Mouse (Mus musculus) hindbrain, embryonic 10.5 days (tissue): ENCODE data around the gene Clcnkb. TPM values are rescaled to one million over a fixed set of nuclear protein-coding genes. Genes with fewer than 3 reads are reported as not detected.
A peak's percentile ranks its signal among the peaks of the same experiment; 100 is the strongest.

Experiments
- DNase-seq: peaks from one replicate; pipeline ENCODE4 v3.0.0-alpha.2; 2017; ENCODE audit warnings: low spot score
- H3K27ac ChIP-seq: fragments of 300-500 bp; sonication (generic); 2 replicates; pipeline ENCODE4 v1.5.1; 2016; ENCODE audit warnings: mild to moderate bottlenecking, moderate library complexity
- H3K27me3 ChIP-seq: fragments of 300-500 bp; sonication (generic); 2 replicates; pipeline ENCODE4 v1.6.1; 2016; ENCODE audit warnings: mild to moderate bottlenecking; ENCODE audit not compliant: poor library complexity, insufficient read depth, severe bottlenecking
- H3K36me3 ChIP-seq: fragments of 300-500 bp; sonication (generic); 2 replicates; pipeline ENCODE4 v1.6.1; 2016; ENCODE audit warnings: mild to moderate bottlenecking, moderate library complexity
- H3K4me1 ChIP-seq: fragments of 300-500 bp; sonication (generic); replicated peaks from 2 replicates; pipeline ENCODE4 v1.6.1; 2016; ENCODE audit warnings: mild to moderate bottlenecking
- H3K4me3 ChIP-seq: fragments of 300-500 bp; sonication (generic); 2 replicates; pipeline ENCODE4 v1.5.1; 2016; ENCODE audit warnings: mild to moderate bottlenecking, moderate library complexity
- H3K9me3 ChIP-seq: fragments of 300-500 bp; sonication (generic); 2 replicates; pipeline ENCODE4 v1.6.1; 2016; ENCODE audit warnings: mild to moderate bottlenecking, moderate library complexity
- WGBS: fragments of 180-500 bp; shearing (Covaris S2); methylation state at CpG from one replicate; pipeline ENCODE4 v1.1.7; 2016; 5-methylcytosine and 5-hydroxymethylcytosine counted together
- polyA plus RNA-seq: library from polyadenylated mRNA; unstranded; fragments of >200 nt; fragmentation: Nextera tagmentation; extraction: Ambion mirVana; gene quantifications from 2 replicates; pipeline ENCODE4 v1.2.1, GENCODE M21; 2016

Clcnkb gene
- polyA plus RNA-seq, 1 experiment from 2014 or later, result not detected

GRCm38 (mm10) chr4:141451251-141451650 lies 35.4 kb upstream of the Clcnkb start:
- Histone ChIP-seq H3K27me3 (no peaks in the 10 kb centered on the region), H3K36me3 (peaks cover 96% of the 10 kb centered on the region), H3K9me3 (no peaks in the 10 kb centered on the region), H3K4me3 (no peak overlapping the region), H3K4me1 (peaks cover 13% of the 10 kb centered on the region), H3K27ac (no peak overlapping the region)
- no peak for DNase-seq
- 93% methylated on average over 2 of the region's 2 CpGs for WGBS

GRCm38 (mm10) chr4:141446211-141446610 lies 30.4 kb upstream of the Clcnkb start:
- 79% methylated on average over 7 of the region's 7 CpGs for WGBS

GRCm38 (mm10) chr4:141445328-141445720 lies 29.5 kb upstream of the Clcnkb start:
- Histone ChIP-seq H3K27me3 (no peaks in the 10 kb centered on the region; the same call in 1 of the 2 replicates), H3K36me3 (peaks cover 40% of the 10 kb centered on the region), H3K4me3 (peak overlapping the region; percentile 98), H3K27ac (peak overlapping the region; percentile 99), H3K9me3 (no peaks in the 10 kb centered on the region), H3K4me1 (peaks cover 30% of the 10 kb centered on the region)
- WGBS, result 19% methylated on average over 14 of the region's 14 CpGs
- no peak for DNase-seq

More at GRCm38 (mm10) chr4:141446211-141446610, 30.4 kb upstream of the Clcnkb start:
- Histone ChIP-seq H3K4me3 (peak overlapping the region; percentile 98; the same call in 1 of the 2 replicates), H3K27me3 (no peaks in the 10 kb centered on the region; the same call in 1 of the 2 replicates), H3K4me1 (peaks cover 30% of the 10 kb centered on the region), H3K36me3 (peaks cover 49% of the 10 kb centered on the region), H3K27ac (no peak overlapping the region), H3K9me3 (no peaks in the 10 kb centered on the region)
- no peak for DNase-seq

- 1% methylated on average over 102 of the region's 102 CpGs for WGBS
- peaks cover 34% of the 10 kb centered on the region for H3K36me3 ChIP-seq
- DNase-seq, result peak; percentile 91
- peaks cover 30% of the 10 kb centered on the region for H3K4me1 ChIP-seq
- H3K27me3 ChIP-seq, result no peaks in the 10 kb centered on the region; the same call in 1 of the 2 replicates
- peak within 1 kb of the TSS; percentile 98 for H3K4me3 ChIP-seq
- H3K27ac ChIP-seq, result peak within 1 kb of the TSS; percentile 99
- no peaks in the 10 kb centered on the region for H3K9me3 ChIP-seq
Observed at GRCm38 (mm10) chr4:141444451-141445327, 28.9 kb upstream of the Clcnkb start, which contains the start of gene Zbtb17. TSS of gene Zbtb17 (plus strand) at chr4:141444654.

GRCm38 (mm10) chr4:141443641-141444429 lies 28.0 kb upstream of the Clcnkb start:
- 56% methylated on average over 11 of the region's 11 CpGs for WGBS
- Histone ChIP-seq H3K27ac (peak overlapping the region; percentile 99), H3K4me1 (peaks cover 30% of the 10 kb centered on the region), H3K27me3 (no peaks in the 10 kb centered on the region; the same call in 1 of the 2 replicates), H3K4me3 (peak overlapping the region; percentile 98), H3K36me3 (peaks cover 26% of the 10 kb centered on the region), H3K9me3 (no peaks in the 10 kb centered on the region)
- DNase-seq, result no peak

GRCm38 (mm10) chr4:141440877-141441276 lies 25.1 kb upstream of the Clcnkb start:
- no peak for DNase-seq
- no peak overlapping the region for H3K4me3 ChIP-seq
- no peak overlapping the region for H3K27ac ChIP-seq
- peaks cover 23% of the 10 kb centered on the region for H3K4me1 ChIP-seq
- H3K9me3 ChIP-seq, result no peaks in the 10 kb centered on the region
- no peaks in the 10 kb centered on the region for H3K36me3 ChIP-seq
- no peaks in the 10 kb centered on the region; the same call in 1 of the 2 replicates for H3K27me3 ChIP-seq

- no peak overlapping the region for H3K27ac ChIP-seq
- H3K4me3 ChIP-seq, result no peak overlapping the region
- H3K9me3 ChIP-seq, result no peaks in the 10 kb centered on the region
- no peak for DNase-seq
- peaks cover 7% of the 10 kb centered on the region; the same call in 1 of the 2 replicates for H3K4me1 ChIP-seq
- 86% methylated on average over 12 of the region's 12 CpGs for WGBS
- H3K36me3 ChIP-seq, result no peaks in the 10 kb centered on the region
- H3K27me3 ChIP-seq, result no peaks in the 10 kb centered on the region; the same call in 1 of the 2 replicates
Observed at GRCm38 (mm10) chr4:141439083-141439803, 23.4 kb upstream of the Clcnkb start.

- no peaks in the 10 kb centered on the region for H3K9me3 ChIP-seq
- WGBS, result 77% methylated on average over 1 of the region's 1 CpGs
- no peak for DNase-seq
- H3K4me3 ChIP-seq, result no peak within 1 kb of the TSS
- H3K4me1 ChIP-seq, result no peaks in the 10 kb centered on the region
- no peak within 1 kb of the TSS for H3K27ac ChIP-seq
- no peaks in the 10 kb centered on the region for H3K36me3 ChIP-seq
- peaks cover 7% of the 10 kb centered on the region; the same call in 1 of the 2 replicates for H3K27me3 ChIP-seq
Observed at GRCm38 (mm10) chr4:141435974-141436373, 20.2 kb upstream of the Clcnkb start, which contains the start of gene Srarp. TSS of gene Srarp (minus strand) at chr4:141436105.

GRCm38 (mm10) chr4:141433191-141433590 lies 17.4 kb upstream of the Clcnkb start:
- Histone ChIP-seq H3K27me3 (peaks cover 7% of the 10 kb centered on the region; the same call in 1 of the 2 replicates), H3K4me1 (no peaks in the 10 kb centered on the region), H3K9me3 (no peaks in the 10 kb centered on the region), H3K4me3 (no peak overlapping the region), H3K36me3 (no peaks in the 10 kb centered on the region), H3K27ac (no peak overlapping the region)
- no peak for DNase-seq
- WGBS, result 85% methylated on average over 18 of the region's 18 CpGs

GRCm38 (mm10) chr4:141432666-141433065 lies 16.9 kb upstream of the Clcnkb start:
- peaks cover 8% of the 10 kb centered on the region; the same call in 1 of the 2 replicates for H3K27me3 ChIP-seq
- H3K4me3 ChIP-seq, result no peak overlapping the region
- no peak for DNase-seq
- no peak overlapping the region for H3K27ac ChIP-seq
- H3K36me3 ChIP-seq, result no peaks in the 10 kb centered on the region
- WGBS, result 67% methylated on average over 14 of the region's 14 CpGs
- H3K4me1 ChIP-seq, result no peaks in the 10 kb centered on the region
- H3K9me3 ChIP-seq, result no peaks in the 10 kb centered on the region

- WGBS, result 42% methylated on average over 9 of the region's 9 CpGs
- peaks cover 9% of the 10 kb centered on the region for H3K4me1 ChIP-seq
- no peaks in the 10 kb centered on the region for H3K36me3 ChIP-seq
Observed at GRCm38 (mm10) chr4:141430997-141431396, 15.2 kb upstream of the Clcnkb start.

GRCm38 (mm10) chr4:141429847-141430246 lies 14.0 kb upstream of the Clcnkb start:
- no peak overlapping the region for H3K4me3 ChIP-seq
- DNase-seq, result peak; percentile 34

More at GRCm38 (mm10) chr4:141430997-141431396, 15.2 kb upstream of the Clcnkb start:
- DNase-seq, result peak; percentile 64
- no peak overlapping the region for H3K27ac ChIP-seq
- no peaks in the 10 kb centered on the region for H3K9me3 ChIP-seq
- H3K27me3 ChIP-seq, result peaks cover 25% of the 10 kb centered on the region
- no peak overlapping the region for H3K4me3 ChIP-seq

More at GRCm38 (mm10) chr4:141429847-141430246, 14.0 kb upstream of the Clcnkb start:
- Histone ChIP-seq H3K27me3 (peaks cover 36% of the 10 kb centered on the region), H3K9me3 (no peaks in the 10 kb centered on the region), H3K36me3 (no peaks in the 10 kb centered on the region), H3K27ac (no peak overlapping the region), H3K4me1 (peaks cover 20% of the 10 kb centered on the region)
- 47% methylated on average over 9 of the region's 9 CpGs for WGBS
